Mouse (Mus musculus): ENCODE results near the gene Schip1. TPM values are rescaled to one million over a fixed set of nuclear protein-coding genes. Genes with fewer than 3 reads are reported as not detected.

Gene Schip1
- polyA plus RNA-seq, 1 experiment from 2014 or later = 27.6 TPM

DNA sequence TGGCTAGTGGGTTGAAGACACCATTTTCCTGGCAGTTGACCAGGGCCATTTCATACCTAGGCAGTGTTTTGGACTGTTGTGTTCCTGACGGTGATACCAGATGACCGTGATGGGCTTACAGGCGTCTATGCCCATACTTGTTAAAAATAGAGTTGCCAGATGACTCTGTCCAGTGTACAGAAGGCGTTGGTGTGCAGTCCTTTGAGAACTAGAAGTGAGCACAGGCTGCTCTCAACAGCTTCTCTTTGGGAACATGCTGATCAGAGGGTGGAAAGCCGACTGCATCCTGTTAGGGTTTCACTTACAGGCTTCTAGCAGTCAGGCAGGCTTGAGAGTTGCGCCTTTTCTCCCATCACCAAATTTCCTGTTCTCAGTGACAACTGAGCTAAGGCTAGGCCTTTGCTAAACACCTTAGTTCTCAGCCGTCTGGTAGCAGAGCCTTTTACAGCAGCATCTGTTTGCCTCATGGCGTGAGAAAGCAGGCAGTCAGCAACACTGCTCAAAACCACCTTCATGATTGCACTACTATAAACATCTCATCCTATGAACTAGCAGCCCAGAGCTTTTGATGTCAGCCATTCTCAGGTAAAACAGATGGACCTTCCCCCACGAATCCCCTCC, 524.7 kb downstream of the Schip1 start:
- H3K4me1 ChIP-seq (replicated peaks; ENCODE audit: control insufficient read depth, insufficient read depth) = no peaks in the 10 kb centered on the region
- DNase-seq (ENCODE audit: low spot score) (no peak), ATAC-seq (ENCODE audit: low FRiP score, low TSS enrichment) (no peak)
- no peak overlapping the region for H3K4me2 ChIP-seq (replicated peaks; ENCODE audit: low read depth)
- H3K9me3 ChIP-seq (ENCODE audit: control insufficient read depth, low read length) = no peaks in the 10 kb centered on the region
- no peaks in the 10 kb centered on the region for H3K27me3 ChIP-seq (ENCODE audit: control insufficient read depth, insufficient read depth, low read length)
- WGBS = 75% methylated on average over 9 of the region's 9 CpGs
- TF ChIP-seq CTCF (IDR thresholded peaks at IDR 0.05; ENCODE audit: low read depth) (no peak), EP300 (optimal IDR thresholded peaks at IDR 0.05) (no peak)
- H3K4me3 ChIP-seq (ENCODE audit: low read depth, low read length) = no peak overlapping the region
- H3K27ac ChIP-seq (replicated peaks) = no peak overlapping the region
- H3K36me3 ChIP-seq (ENCODE audit: control insufficient read depth, insufficient read depth, low read length) = no peaks in the 10 kb centered on the region
- H3K9ac ChIP-seq (ENCODE audit: low read length) = no peak overlapping the region

DNA sequence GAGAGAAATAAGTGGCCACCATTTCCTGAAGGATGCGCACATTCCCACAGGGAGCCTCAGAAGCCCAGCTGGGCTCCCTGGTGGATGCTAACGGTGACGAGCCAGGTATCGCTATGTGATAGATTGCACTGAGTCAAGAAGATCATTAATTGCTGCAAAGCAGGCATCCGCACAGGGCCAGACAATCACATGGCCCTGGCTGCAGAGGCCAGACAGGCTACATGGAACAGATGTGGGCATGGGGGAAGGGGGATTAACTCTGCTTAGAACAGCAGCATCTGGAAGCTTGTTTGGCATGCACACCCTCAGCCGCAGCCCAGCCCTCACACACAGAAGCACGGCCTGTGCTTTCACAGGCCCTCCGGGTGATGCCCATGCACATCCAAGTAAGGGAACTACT, 525.8 kb downstream of the Schip1 start:
- Histone ChIP-seq H3K9me3 (ENCODE audit: control insufficient read depth, low read length) (no peaks in the 10 kb centered on the region), H3K27me3 (ENCODE audit: control insufficient read depth, insufficient read depth, low read length) (no peaks in the 10 kb centered on the region), H3K9ac (ENCODE audit: low read length) (no peak overlapping the region), H3K4me3 (ENCODE audit: low read depth, low read length) (no peak overlapping the region), H3K4me1 (replicated peaks; ENCODE audit: control insufficient read depth, insufficient read depth) (no peaks in the 10 kb centered on the region), H3K27ac (replicated peaks) (no peak overlapping the region), H3K36me3 (ENCODE audit: control insufficient read depth, insufficient read depth, low read length) (no peaks in the 10 kb centered on the region), H3K4me2 (replicated peaks; ENCODE audit: low read depth) (no peak overlapping the region)
- WGBS = 38% methylated on average over 8 of the region's 8 CpGs
- no peak for DNase-seq (ENCODE audit: low spot score)
- peak; percentile 67; the same call in 1 of the 2 replicates for ATAC-seq (ENCODE audit: low FRiP score, low TSS enrichment)
- TF ChIP-seq CTCF (IDR thresholded peaks at IDR 0.05; ENCODE audit: low read depth) (no peak), EP300 (optimal IDR thresholded peaks at IDR 0.05) (no peak)

DNA sequence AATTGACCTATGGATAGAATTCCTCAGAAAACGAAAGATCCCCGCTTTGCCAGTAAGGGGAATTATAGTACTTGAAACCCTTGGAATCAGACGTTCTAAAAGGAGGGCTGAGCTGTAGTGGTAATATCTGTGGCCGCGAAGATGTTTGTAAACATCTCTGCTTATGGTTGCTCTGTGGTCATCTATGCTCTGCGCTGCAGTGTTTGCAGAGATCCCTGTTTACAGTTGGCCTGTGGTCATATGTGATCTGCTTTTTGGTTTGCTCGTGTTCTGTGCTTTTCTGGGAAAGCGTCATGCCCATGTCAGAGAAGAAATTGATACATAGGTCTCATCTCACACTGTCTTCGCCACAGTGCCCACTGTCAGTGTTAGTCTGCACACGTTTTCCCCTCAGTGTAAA, 528.0 kb downstream of the Schip1 start:
- ATAC-seq (ENCODE audit: low FRiP score, low TSS enrichment) (no peak), DNase-seq (ENCODE audit: low spot score) (no peak)
- H3K36me3 ChIP-seq (ENCODE audit: control insufficient read depth, insufficient read depth, low read length) = no peaks in the 10 kb centered on the region
- H3K27me3 ChIP-seq (ENCODE audit: control insufficient read depth, insufficient read depth, low read length) = no peaks in the 10 kb centered on the region
- no peaks in the 10 kb centered on the region for H3K9me3 ChIP-seq (ENCODE audit: control insufficient read depth, low read length)
- H3K9ac ChIP-seq (ENCODE audit: low read length) = no peak overlapping the region
- H3K4me2 ChIP-seq (replicated peaks; ENCODE audit: low read depth) = no peak overlapping the region
- no peak for TF ChIP-seq EP300 (optimal IDR thresholded peaks at IDR 0.05)
- no peak for TF ChIP-seq CTCF (IDR thresholded peaks at IDR 0.05; ENCODE audit: low read depth)
- H3K4me3 ChIP-seq (ENCODE audit: low read depth, low read length) = no peak overlapping the region
- no peak overlapping the region for H3K27ac ChIP-seq (replicated peaks)
- no peaks in the 10 kb centered on the region for H3K4me1 ChIP-seq (replicated peaks; ENCODE audit: control insufficient read depth, insufficient read depth)
- 67% methylated on average over 10 of the region's 10 CpGs for WGBS

DNA sequence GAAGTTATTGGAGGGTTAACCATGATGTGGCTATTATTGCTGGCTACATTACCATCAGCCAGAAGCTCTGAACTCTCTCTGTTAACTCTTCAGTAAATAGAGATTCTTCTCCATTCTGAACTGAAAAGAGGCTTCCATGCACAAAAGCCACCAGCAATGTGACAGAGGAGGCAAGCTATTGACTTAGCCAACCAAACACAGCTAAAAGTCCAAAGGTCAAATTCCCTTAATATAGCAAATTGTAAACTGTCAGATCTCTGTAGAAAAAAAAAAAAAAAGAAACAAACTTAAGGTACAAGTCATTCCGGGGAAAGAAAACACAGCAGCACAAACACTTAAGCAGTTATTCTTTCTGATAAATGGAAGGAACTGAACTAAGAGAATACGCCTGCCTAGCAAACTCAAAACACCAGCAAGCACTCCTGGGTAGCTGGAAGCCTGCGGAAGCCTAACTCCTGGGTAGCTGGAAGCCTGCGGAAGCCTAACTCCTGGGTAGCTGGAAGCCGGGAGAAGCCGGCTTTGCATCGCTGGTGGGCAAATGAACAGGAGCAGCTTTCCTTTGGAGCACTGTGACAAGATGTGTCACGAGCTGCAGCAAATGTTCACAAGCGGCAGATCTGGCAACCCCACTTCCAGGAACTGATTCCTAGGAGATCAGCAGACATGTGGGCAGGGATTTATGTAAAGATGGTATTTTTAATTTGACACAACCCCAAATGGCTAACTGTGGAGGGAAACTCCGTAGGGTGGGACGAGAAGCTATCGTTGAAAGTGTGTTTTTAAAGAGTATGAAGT, 528.7 kb downstream of the Schip1 start:
- H3K36me3 ChIP-seq (ENCODE audit: control insufficient read depth, insufficient read depth, low read length) = no peaks in the 10 kb centered on the region
- H3K27ac ChIP-seq (replicated peaks) = no peak overlapping the region
- DNase-seq (ENCODE audit: low spot score) (no peak), ATAC-seq (ENCODE audit: low FRiP score, low TSS enrichment) (no peak)
- no peak for TF ChIP-seq EP300 (optimal IDR thresholded peaks at IDR 0.05)
- TF ChIP-seq CTCF (IDR thresholded peaks at IDR 0.05; ENCODE audit: low read depth) = no peak
- no peaks in the 10 kb centered on the region for H3K4me1 ChIP-seq (replicated peaks; ENCODE audit: control insufficient read depth, insufficient read depth)
- no peaks in the 10 kb centered on the region for H3K9me3 ChIP-seq (ENCODE audit: control insufficient read depth, low read length)
- H3K4me2 ChIP-seq (replicated peaks; ENCODE audit: low read depth) = no peak overlapping the region
- no peaks in the 10 kb centered on the region for H3K27me3 ChIP-seq (ENCODE audit: control insufficient read depth, insufficient read depth, low read length)
- WGBS = 61% methylated on average over 12 of the region's 12 CpGs
- no peak overlapping the region for H3K9ac ChIP-seq (ENCODE audit: low read length)
- no peak overlapping the region for H3K4me3 ChIP-seq (ENCODE audit: low read depth, low read length)

DNA sequence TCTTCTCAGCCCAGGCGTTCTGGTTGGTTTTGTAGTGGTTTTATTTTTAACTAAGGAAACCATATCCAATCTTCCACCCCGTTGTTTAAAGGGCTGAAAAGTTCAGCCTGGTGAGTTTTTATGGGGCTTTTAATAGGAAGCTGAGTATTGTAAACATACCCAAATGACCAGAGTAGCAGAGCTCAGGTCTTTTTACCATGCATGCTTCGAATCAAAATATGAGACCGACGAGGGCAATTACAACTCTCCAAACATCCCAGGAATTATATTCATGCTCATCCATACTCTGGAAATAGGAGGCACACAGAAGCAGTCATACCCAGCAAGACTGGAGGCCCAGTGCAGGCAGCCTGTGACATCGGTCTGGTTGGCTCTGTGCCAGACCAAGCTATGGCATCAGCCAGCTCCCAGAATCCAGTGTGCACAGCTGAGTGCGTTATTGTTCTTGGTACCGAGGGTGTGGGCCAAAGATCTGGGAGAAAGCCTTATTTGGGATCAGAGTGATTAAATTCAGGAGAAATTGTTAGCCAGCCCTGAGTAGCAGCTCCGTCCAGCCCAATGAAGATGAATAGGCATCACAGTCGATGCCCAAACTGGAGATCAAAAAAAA, 530.8 kb downstream of the Schip1 start:
- Histone ChIP-seq H3K27me3 (ENCODE audit: control insufficient read depth, insufficient read depth, low read length) (no peaks in the 10 kb centered on the region), H3K9ac (ENCODE audit: low read length) (no peak overlapping the region), H3K4me1 (replicated peaks; ENCODE audit: control insufficient read depth, insufficient read depth) (no peaks in the 10 kb centered on the region), H3K4me2 (replicated peaks; ENCODE audit: low read depth) (no peak overlapping the region), H3K9me3 (ENCODE audit: control insufficient read depth, low read length) (no peaks in the 10 kb centered on the region), H3K4me3 (ENCODE audit: low read depth, low read length) (no peak overlapping the region), H3K36me3 (ENCODE audit: control insufficient read depth, insufficient read depth, low read length) (no peaks in the 10 kb centered on the region), H3K27ac (replicated peaks) (no peak overlapping the region)
- DNase-seq (ENCODE audit: low spot score) = peak; percentile 36
- TF ChIP-seq EP300 (optimal IDR thresholded peaks at IDR 0.05) (no peak), CTCF (IDR thresholded peaks at IDR 0.05; ENCODE audit: low read depth) (no peak)
- ATAC-seq (ENCODE audit: low FRiP score, low TSS enrichment) = no peak
- WGBS = 49% methylated on average over 10 of the region's 10 CpGs

DNA sequence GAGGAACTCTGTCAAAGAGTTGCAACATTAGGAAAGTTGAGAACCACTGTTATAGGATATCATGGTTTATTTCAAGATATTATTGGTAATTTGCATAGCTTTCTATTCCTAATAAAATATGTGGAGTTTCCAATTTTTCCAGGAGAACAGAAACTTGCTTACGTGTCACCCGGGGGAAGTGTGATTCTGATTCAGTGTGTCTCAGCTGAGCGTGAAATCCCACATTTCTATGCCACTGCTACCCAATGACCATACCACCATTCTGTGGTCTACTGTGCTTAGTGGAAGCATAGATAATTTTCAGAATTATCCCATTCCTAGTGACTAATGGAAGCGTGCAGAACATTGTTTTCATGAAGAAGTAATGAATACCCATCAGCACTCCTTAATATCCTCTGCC, 532.3 kb downstream of the Schip1 start:
- 93% methylated on average over 4 of the region's 4 CpGs for WGBS
- TF ChIP-seq CTCF (IDR thresholded peaks at IDR 0.05; ENCODE audit: low read depth) = no peak
- no peak for TF ChIP-seq EP300 (optimal IDR thresholded peaks at IDR 0.05)
- H3K27ac ChIP-seq (replicated peaks) = no peak overlapping the region
- no peaks in the 10 kb centered on the region for H3K9me3 ChIP-seq (ENCODE audit: control insufficient read depth, low read length)
- no peak for DNase-seq (ENCODE audit: low spot score)
- no peak overlapping the region for H3K9ac ChIP-seq (ENCODE audit: low read length)
- H3K36me3 ChIP-seq (ENCODE audit: control insufficient read depth, insufficient read depth, low read length) = no peaks in the 10 kb centered on the region
- no peak overlapping the region for H3K4me2 ChIP-seq (replicated peaks; ENCODE audit: low read depth)
- no peak overlapping the region for H3K4me3 ChIP-seq (ENCODE audit: low read depth, low read length)
- no peaks in the 10 kb centered on the region for H3K27me3 ChIP-seq (ENCODE audit: control insufficient read depth, insufficient read depth, low read length)
- no peak for ATAC-seq (ENCODE audit: low FRiP score, low TSS enrichment)
- no peaks in the 10 kb centered on the region for H3K4me1 ChIP-seq (replicated peaks; ENCODE audit: control insufficient read depth, insufficient read depth)

All from stomach, postnatal 0 days (tissue).